Mouse (Mus musculus): Measurements from ENCODE around the gene Tent4a. TPM values are rescaled to one million over a fixed set of nuclear protein-coding genes. Genes with fewer than 3 reads are reported as not detected.

Gene Tent4a
- polyA plus RNA-seq, 1 experiment from 2014 or later = 5.0 TPM

- Histone ChIP-seq H3K9me3 (ENCODE audit: low read length) (no peaks in the 10 kb centered on the region), H3K27ac (ENCODE audit: low read length) (peak overlapping the region; percentile 94; the same call in 1 of the 2 replicates), H3K4me3 (ENCODE audit: low read length) (peak overlapping the region; percentile 94; the same call in 1 of the 2 replicates), H3K36me3 (ENCODE audit: insufficient read depth, low read length) (no peaks in the 10 kb centered on the region), H3K4me2 (replicated peaks; ENCODE audit: low read depth, low read length) (peak overlapping the region; percentile 80), H3K9ac (replicated peaks; ENCODE audit: low read length) (peak overlapping the region; percentile 94; the same call in 1 of the 2 replicates), H3K4me1 (ENCODE audit: insufficient read depth, low read length) (peaks cover 31% of the 10 kb centered on the region), H3K27me3 (ENCODE audit: insufficient read depth, low read length) (no peaks in the 10 kb centered on the region)
- no peak for ATAC-seq (ENCODE audit: low FRiP score, low TSS enrichment)
- WGBS = 60% methylated on average over 4 of the region's 4 CpGs
These were observed 1.6 kb upstream of the Tent4a start for GRCm38 (mm10) chr13:69536021-69536420.

- H3K36me3 ChIP-seq (ENCODE audit: insufficient read depth, low read length) = peaks cover 5% of the 10 kb centered on the region
- no peaks in the 10 kb centered on the region for H3K9me3 ChIP-seq (ENCODE audit: low read length)
- H3K27me3 ChIP-seq (ENCODE audit: insufficient read depth, low read length) = no peaks in the 10 kb centered on the region
- H3K4me2 ChIP-seq (replicated peaks; ENCODE audit: low read depth, low read length) = peak overlapping the region; percentile 80
- peak overlapping the region; percentile 94 for H3K9ac ChIP-seq (replicated peaks; ENCODE audit: low read length)
- ATAC-seq (ENCODE audit: low FRiP score, low TSS enrichment) = peak; percentile 95
- peak overlapping the region; percentile 94 for H3K27ac ChIP-seq (ENCODE audit: low read length)
- H3K4me1 ChIP-seq (ENCODE audit: insufficient read depth, low read length) = peaks cover 41% of the 10 kb centered on the region
- H3K4me3 ChIP-seq (ENCODE audit: low read length) = peak overlapping the region; percentile 94
- under 1% methylated on average over 76 of the region's 86 CpGs for WGBS
These were observed 486 bp upstream of the Tent4a start for GRCm38 (mm10) chr13:69534654-69535551.

- Histone ChIP-seq H3K4me3 (ENCODE audit: low read length) (peak within 1 kb of the TSS; percentile 94), H3K4me2 (replicated peaks; ENCODE audit: low read depth, low read length) (peak within 1 kb of the TSS; percentile 93), H3K9ac (replicated peaks; ENCODE audit: low read length) (peak within 1 kb of the TSS; percentile 90), H3K27ac (ENCODE audit: low read length) (peak within 1 kb of the TSS; percentile 93), H3K36me3 (ENCODE audit: insufficient read depth, low read length) (peaks cover 7% of the 10 kb centered on the region), H3K4me1 (ENCODE audit: insufficient read depth, low read length) (peaks cover 41% of the 10 kb centered on the region), H3K27me3 (ENCODE audit: insufficient read depth, low read length) (no peaks in the 10 kb centered on the region), H3K9me3 (ENCODE audit: low read length) (no peaks in the 10 kb centered on the region)
- WGBS = under 1% methylated on average over 109 of the region's 155 CpGs
- ATAC-seq (ENCODE audit: low FRiP score, low TSS enrichment) = 0 out of 2 replicates have a peak, but pooled peaks have one; percentile 0
These were observed 748 bp downstream of the Tent4a start, which contains the start of gene Nsun2 for GRCm38 (mm10) chr13:69533405-69534333. Gene Nsun2 (plus strand): TSS chr13:69533746.

GRCm38 (mm10) chr13:69532893-69533404, 1.5 kb downstream of the Tent4a start:
- ATAC-seq (ENCODE audit: low FRiP score, low TSS enrichment) = no peak
- Histone ChIP-seq H3K9ac (replicated peaks; ENCODE audit: low read length) (peak overlapping the region; percentile 90), H3K4me3 (ENCODE audit: low read length) (peak overlapping the region; percentile 94), H3K9me3 (ENCODE audit: low read length) (no peaks in the 10 kb centered on the region), H3K4me2 (replicated peaks; ENCODE audit: low read depth, low read length) (peak overlapping the region; percentile 93), H3K27me3 (ENCODE audit: insufficient read depth, low read length) (no peaks in the 10 kb centered on the region), H3K36me3 (ENCODE audit: insufficient read depth, low read length) (peaks cover 7% of the 10 kb centered on the region), H3K4me1 (ENCODE audit: insufficient read depth, low read length) (peaks cover 41% of the 10 kb centered on the region), H3K27ac (ENCODE audit: low read length) (peak overlapping the region; percentile 93)
- 1% methylated on average over 9 of the region's 9 CpGs for WGBS

GRCm38 (mm10) chr13:69532101-69532892, 2.1 kb downstream of the Tent4a start:
- no peak for ATAC-seq (ENCODE audit: low FRiP score, low TSS enrichment)
- Histone ChIP-seq H3K36me3 (ENCODE audit: insufficient read depth, low read length) (peaks cover 7% of the 10 kb centered on the region), H3K4me3 (ENCODE audit: low read length) (peak overlapping the region; percentile 94), H3K4me2 (replicated peaks; ENCODE audit: low read depth, low read length) (peak overlapping the region; percentile 93), H3K9me3 (ENCODE audit: low read length) (no peaks in the 10 kb centered on the region), H3K27ac (ENCODE audit: low read length) (no peak overlapping the region), H3K9ac (replicated peaks; ENCODE audit: low read length) (peak overlapping the region; percentile 90), H3K27me3 (ENCODE audit: insufficient read depth, low read length) (no peaks in the 10 kb centered on the region), H3K4me1 (ENCODE audit: insufficient read depth, low read length) (peaks cover 45% of the 10 kb centered on the region)
- 16% methylated on average over 14 of the region's 14 CpGs for WGBS

- Histone ChIP-seq H3K9ac (replicated peaks; ENCODE audit: low read length) (peak overlapping the region; percentile 90), H3K4me1 (ENCODE audit: insufficient read depth, low read length) (peaks cover 53% of the 10 kb centered on the region), H3K27ac (ENCODE audit: low read length) (0 out of 2 replicates have a peak overlapping the region, but pooled peaks have one; percentile 1), H3K36me3 (ENCODE audit: insufficient read depth, low read length) (peaks cover 7% of the 10 kb centered on the region), H3K27me3 (ENCODE audit: insufficient read depth, low read length) (no peaks in the 10 kb centered on the region), H3K9me3 (ENCODE audit: low read length) (no peaks in the 10 kb centered on the region), H3K4me3 (ENCODE audit: low read length) (peak overlapping the region; percentile 94), H3K4me2 (replicated peaks; ENCODE audit: low read depth, low read length) (peak overlapping the region; percentile 93)
- WGBS = 50% methylated on average over 6 of the region's 6 CpGs
- no peak for ATAC-seq (ENCODE audit: low FRiP score, low TSS enrichment)
These were observed 3.0 kb downstream of the Tent4a start for GRCm38 (mm10) chr13:69531431-69531830.

- peak overlapping the region; percentile 90 for H3K9ac ChIP-seq (replicated peaks; ENCODE audit: low read length)
- peak overlapping the region; percentile 93 for H3K4me2 ChIP-seq (replicated peaks; ENCODE audit: low read depth, low read length)
- peaks cover 7% of the 10 kb centered on the region for H3K36me3 ChIP-seq (ENCODE audit: insufficient read depth, low read length)
- no peaks in the 10 kb centered on the region for H3K9me3 ChIP-seq (ENCODE audit: low read length)
- H3K27me3 ChIP-seq (ENCODE audit: insufficient read depth, low read length) = no peaks in the 10 kb centered on the region
- no peak for ATAC-seq (ENCODE audit: low FRiP score, low TSS enrichment)
- H3K27ac ChIP-seq (ENCODE audit: low read length) = 0 out of 2 replicates have a peak overlapping the region, but pooled peaks have one; percentile 1
- peak overlapping the region; percentile 94 for H3K4me3 ChIP-seq (ENCODE audit: low read length)
- peaks cover 53% of the 10 kb centered on the region for H3K4me1 ChIP-seq (ENCODE audit: insufficient read depth, low read length)
- 75% methylated on average over 6 of the region's 6 CpGs for WGBS
These were observed 3.5 kb downstream of the Tent4a start for GRCm38 (mm10) chr13:69530951-69531350.

- no peak for ATAC-seq (ENCODE audit: low FRiP score, low TSS enrichment)
- 62% methylated on average over 3 of the region's 3 CpGs for WGBS
- H3K9me3 ChIP-seq (ENCODE audit: low read length) = no peaks in the 10 kb centered on the region
- no peak overlapping the region for H3K4me3 ChIP-seq (ENCODE audit: low read length)
- peaks cover 55% of the 10 kb centered on the region for H3K4me1 ChIP-seq (ENCODE audit: insufficient read depth, low read length)
- no peaks in the 10 kb centered on the region for H3K27me3 ChIP-seq (ENCODE audit: insufficient read depth, low read length)
- H3K27ac ChIP-seq (ENCODE audit: low read length) = no peak overlapping the region
- 0 out of 2 replicates have a peak overlapping the region, but pooled peaks have one; percentile 93 for H3K4me2 ChIP-seq (replicated peaks; ENCODE audit: low read depth, low read length)
- H3K9ac ChIP-seq (replicated peaks; ENCODE audit: low read length) = 0 out of 2 replicates have a peak overlapping the region, but pooled peaks have one; percentile 11
- H3K36me3 ChIP-seq (ENCODE audit: insufficient read depth, low read length) = peaks cover 7% of the 10 kb centered on the region
These were observed 4.3 kb downstream of the Tent4a start for GRCm38 (mm10) chr13:69530156-69530555.

Measured in kidney, embryonic 16.5 days (tissue).